8 mouse cellular contexts compared by ENCODE assay signal in the genomic region with DNA sequence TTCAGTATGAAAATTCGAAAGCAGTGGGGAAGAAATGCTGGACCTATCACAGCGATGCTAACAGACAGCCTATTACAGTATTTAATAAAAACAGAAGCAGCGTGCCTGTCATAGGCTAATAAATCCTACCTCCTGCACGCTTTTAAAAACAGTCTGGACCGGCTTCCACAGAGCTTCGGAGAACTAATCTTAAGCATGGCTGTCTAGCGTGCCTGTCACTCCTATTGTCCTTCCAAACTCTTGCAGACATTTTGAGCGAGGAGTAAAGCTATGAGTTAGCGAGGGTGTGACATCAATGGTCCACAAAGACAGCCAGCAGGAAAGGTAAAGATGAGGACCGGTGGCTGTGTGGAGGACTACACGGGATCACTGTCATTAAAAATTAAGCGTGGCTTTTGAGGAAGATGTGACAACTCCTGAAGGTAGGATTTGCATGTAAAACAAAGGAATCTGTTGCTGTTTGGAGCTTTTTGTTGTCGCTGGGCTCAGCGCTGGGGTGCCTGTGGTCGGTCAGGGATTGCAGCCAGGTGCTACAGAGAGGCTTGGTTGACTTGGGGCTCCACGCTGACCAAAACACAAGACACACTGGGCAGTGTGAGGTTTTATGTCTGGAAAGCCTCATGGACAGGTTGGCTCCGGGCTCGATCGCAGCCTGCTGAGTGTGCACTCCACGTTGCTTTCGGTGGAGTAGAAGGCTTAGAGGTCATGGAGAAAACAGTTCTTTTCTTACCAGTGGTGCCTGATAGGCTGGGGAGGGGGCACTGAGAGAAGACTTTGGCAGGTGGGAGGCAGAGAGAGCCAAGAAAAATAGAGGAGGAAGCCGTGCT. TPM values are rescaled to one million over a fixed set of nuclear protein-coding genes. Genes with fewer than 3 reads are reported as not detected.
DNase-seq lines count a peak whose midpoint lies in the region; ATAC-seq lines count a peak whose summit lies in the region.

Gene Kcnmb2 (plus strand): TSS at position 4 of the 827 bp plus-strand sequence.

- no peaks in the 10 kb centered on the region for H3K36me3 ChIP-seq in kidney, embryonic 15.5 days
- no peaks in the 10 kb centered on the region for H3K36me3 ChIP-seq in forebrain, embryonic 10.5 days (replicated peaks)
- H3K36me3 ChIP-seq in neural tube, embryonic 11.5 days (ENCODE audit: control insufficient read depth, insufficient read depth, low read length) = no peaks in the 10 kb centered on the region

- no peaks in the 10 kb centered on the region for H3K9me3 ChIP-seq in kidney, embryonic 15.5 days (replicated peaks)
- no peaks in the 10 kb centered on the region for H3K9me3 ChIP-seq in forebrain, embryonic 10.5 days
- H3K9me3 ChIP-seq in neural tube, embryonic 11.5 days (ENCODE audit: control insufficient read depth, low read length) = no peaks in the 10 kb centered on the region

- H3K27me3 ChIP-seq in kidney, embryonic 15.5 days = 0 out of 2 replicates have a peak, but pooled peaks cover 5% of the 10 kb centered on the region
- H3K27me3 ChIP-seq in forebrain, embryonic 10.5 days (ENCODE audit: poor library complexity, severe bottlenecking) = peaks cover 40% of the 10 kb centered on the region
- no peaks in the 10 kb centered on the region for H3K27me3 ChIP-seq in neural tube, embryonic 11.5 days (ENCODE audit: control insufficient read depth, insufficient read depth, low read length)

- peaks cover 35% of the 10 kb centered on the region for H3K4me1 ChIP-seq in kidney, embryonic 15.5 days
- peaks cover 36% of the 10 kb centered on the region for H3K4me1 ChIP-seq in forebrain, embryonic 10.5 days
- peaks cover 6% of the 10 kb centered on the region; the same call in 1 of the 2 replicates for H3K4me1 ChIP-seq in neural tube, embryonic 11.5 days (ENCODE audit: control insufficient read depth, insufficient read depth, low read length)

- ATAC-seq in kidney, embryonic 15.5 days (replicated peaks; ENCODE audit: low FRiP score) = peak; percentile 52; the same call in 1 of the 2 replicates
- peak; percentile 76 for ATAC-seq in cerebellum, adult (ENCODE audit: insufficient number of reproducible peaks, low FRiP score, low TSS enrichment)
- no peak for ATAC-seq in neural tube, embryonic 11.5 days (ENCODE audit: insufficient read depth, low FRiP score, low TSS enrichment)
- no peak for ATAC-seq in erythroblast, adult 5-6 weeks (replicated peaks; ENCODE audit: low FRiP score, poor library complexity, severe bottlenecking)

- 4% methylated on average over 22 of the region's 22 CpGs for WGBS in kidney, embryonic 15.5 days
- WGBS in forebrain, embryonic 10.5 days = 2% methylated on average over 22 of the region's 22 CpGs
- 3% methylated on average over 22 of the region's 22 CpGs for WGBS in neural tube, embryonic 11.5 days

- H3K27ac ChIP-seq in kidney, embryonic 15.5 days = peak within 1 kb of the TSS; percentile 64
- peak within 1 kb of the TSS; percentile 73 for H3K27ac ChIP-seq in forebrain, embryonic 10.5 days
- H3K27ac ChIP-seq in neural tube, embryonic 11.5 days (ENCODE audit: low read depth, low read length) = no peak within 1 kb of the TSS

- peak within 1 kb of the TSS; percentile 29 for H3K4me3 ChIP-seq in kidney, embryonic 15.5 days (replicated peaks)
- peak within 1 kb of the TSS; percentile 50 for H3K4me3 ChIP-seq in forebrain, embryonic 10.5 days
- peak within 1 kb of the TSS; percentile 25; the same call in 1 of the 2 replicates for H3K4me3 ChIP-seq in neural tube, embryonic 11.5 days (ENCODE audit: low read depth, low read length)

- DNase-seq in kidney, postnatal 25 days = no peak
- DNase-seq in forebrain, embryonic 10.5 days (ENCODE audit: extremely low spot score, low spot score) = peak; percentile 28
- peak in 1 of 2 experiments; percentile 20 for DNase-seq in layer of hippocampus, adult 8-10 months (ENCODE audit: low spot score in 2 of 2)
- DNase-seq in neural tube, embryonic 11.5 days (ENCODE audit: low spot score) = peak; percentile 24
- DNase-seq in urinary bladder, postnatal 36 days (ENCODE audit: low spot score in 2 of 2) = no peak

- peak within 1 kb of the TSS; percentile 57 for H3K4me2 ChIP-seq in kidney, embryonic 15.5 days
- peak within 1 kb of the TSS; percentile 49 for H3K4me2 ChIP-seq in neural tube, embryonic 11.5 days (ENCODE audit: low read depth)

- peak within 1 kb of the TSS; percentile 8; the same call in 1 of the 2 replicates for H3K9ac ChIP-seq in kidney, embryonic 15.5 days
- H3K9ac ChIP-seq in neural tube, embryonic 11.5 days (ENCODE audit: low read length) = no peak within 1 kb of the TSS

RNA-seq across cellular contexts. Expression of gene Kcnmb2, which starts in this region (rescaled TPM):
- 2.4 and 2.5 TPM in 2 replicates for polyA plus RNA-seq in kidney, embryonic 15.5 days (2015; fragmentation: Nextera tagmentation; extraction: Ambion mirVana)
- 1.1 and 1.8 TPM in 2 replicates for polyA plus RNA-seq in forebrain, embryonic 10.5 days (2016; fragmentation: Nextera tagmentation; extraction: Ambion mirVana)
- 10 to 100 TPM; 10.2 to 13.2 (median 10.5) TPM for total RNA-seq in layer of hippocampus, adult 8-10 months (2022)
- 14.5 and 15.9 TPM in 2 replicates for polyA plus RNA-seq in neural tube, embryonic 11.5 days (2014; fragmentation: Nextera tagmentation; extraction: Ambion mirVana)
- total RNA-seq in erythroblast, adult 5-6 weeks (2015; ENCODE audit: low replicate concordance) = not detected in 2 replicates
- not detected in 2 replicates for total RNA-seq in erythroblast, adult 5-6 weeks (2017; ENCODE audit: low replicate concordance)

Comparison
In these comparisons a context has a peak if more than half of its experiments do, and no peak if none do; other contexts are left out.
1. RNA of gene Kcnmb2 (total RNA-seq): 10.2 to 13.2 TPM in layer of hippocampus, adult 8-10 months; not detected in erythroblast, adult 5-6 weeks; every median in the first group is over 10 times any median in the second.
2. ATAC-seq: peak in kidney, embryonic 15.5 days (single experiment) and cerebellum, adult (single experiment); none in neural tube, embryonic 11.5 days (single experiment) and erythroblast, adult 5-6 weeks (single experiment).
3. DNase-seq: peak in forebrain, embryonic 10.5 days (single experiment) and neural tube, embryonic 11.5 days (single experiment); none in kidney, postnatal 25 days (0 of 2) and urinary bladder, postnatal 36 days (0 of 2).
4. Peak in every context shown above with its lines, with median percentiles within 50 percentile points of each other: H3K4me3 ChIP-seq.